In genomic region chr2:28001206-28001605, GRCm38 (mm10) we compare ENCODE assay signal across 15 mouse cellular contexts.
DNase-seq lines count a peak whose midpoint lies in the region; ATAC-seq and TF ChIP-seq lines count a peak whose summit lies in the region.
"Had no signal": no experiment of that assay in that cellular context is flagged by ENCODE, and none has a peak within 500 bp of the region (broad histone marks: within the 10 kb centered on the region; RNA-seq: fewer than 3 reads in every experiment).

No protein-coding gene starts in this region.

- no peak overlapping the region for H3K4me2 ChIP-seq in embryonic facial prominence, embryonic 14.5 days (ENCODE audit: low read depth, low read length)
- no peak overlapping the region for H3K4me2 ChIP-seq in liver, embryonic 11.5 days
- no peak overlapping the region for H3K4me2 ChIP-seq in liver, embryonic 13.5 days

- no peak for DNase-seq in embryonic facial prominence, embryonic 14.5 days (ENCODE audit: low spot score)
- no peak for DNase-seq in embryonic facial prominence, embryonic 10.5 days (ENCODE audit: low spot score)
- DNase-seq in liver, embryonic 11.5 days (ENCODE audit: low spot score): no peak
- no peak for DNase-seq in liver
- peak; percentile 81 to 89 for DNase-seq in cerebellum, postnatal 10 days
- no peak for DNase-seq in liver, embryonic 13.5 days
- no peak for DNase-seq in lung, adult 2 months
- DNase-seq in right cerebral cortex, postnatal 14 days: no peak
- DNase-seq: adrenal gland, adult 8-10 months; gastrocnemius, adult 2 months; heart, adult 2 months; heart, postnatal 36 days; kidney, adult 18-20 months; lung, postnatal 10 days; retina, postnatal 1 day had no signal

- no peak overlapping the region for H3K4me3 ChIP-seq in embryonic facial prominence, embryonic 14.5 days (ENCODE audit: low read depth, low read length)
- H3K4me3 ChIP-seq in embryonic facial prominence, embryonic 10.5 days: no peak overlapping the region
- H3K4me3 ChIP-seq in liver, embryonic 11.5 days (ENCODE audit: low read depth, low read length): no peak overlapping the region
- H3K4me3 ChIP-seq in liver, embryonic 13.5 days (replicated peaks): no peak overlapping the region
- no peak overlapping the region for H3K4me3 ChIP-seq in lung, adult 2 months (replicated peaks; ENCODE audit: extremely low read depth, low read depth, low read length)
- H3K4me3 ChIP-seq: gastrocnemius, adult 2 months; heart, adult 2 months had no signal

- no peak for TF ChIP-seq POLR2A in lung, adult 2 months (IDR thresholded peaks at IDR 0.05; ENCODE audit: borderline replicate concordance, extremely low read depth, low read depth, low read length)

- ATAC-seq in embryonic facial prominence, embryonic 14.5 days (ENCODE audit: low read depth): 0 out of 2 replicates have a peak, but pooled peaks have one; percentile 32
- no peak for ATAC-seq in liver, embryonic 11.5 days (replicated peaks; ENCODE audit: low FRiP score)
- ATAC-seq in liver, embryonic 13.5 days (ENCODE audit: low read depth): no peak

- no peak overlapping the region for H3K9ac ChIP-seq in embryonic facial prominence, embryonic 14.5 days (ENCODE audit: low read depth, low read length)
- peak overlapping the region; percentile 69; the same call in 1 of the 2 replicates for H3K9ac ChIP-seq in liver, embryonic 11.5 days (ENCODE audit: low read depth, low read length)
- peak overlapping the region; percentile 77 for H3K9ac ChIP-seq in liver, embryonic 13.5 days

- H3K27ac ChIP-seq in embryonic facial prominence, embryonic 14.5 days (replicated peaks; ENCODE audit: low read depth, low read length): no peak overlapping the region; the same call in 1 of the 2 replicates
- no peak overlapping the region for H3K27ac ChIP-seq in embryonic facial prominence, embryonic 10.5 days (replicated peaks)
- peak overlapping the region; percentile 76 for H3K27ac ChIP-seq in liver, embryonic 11.5 days (ENCODE audit: low read depth, low read length)
- peak overlapping the region; percentile 93 for H3K27ac ChIP-seq in liver, embryonic 13.5 days
- H3K27ac ChIP-seq: gastrocnemius, adult 2 months; heart, adult 2 months had no signal

- 76% methylated on average over 11 of the region's 11 CpGs for WGBS in embryonic facial prominence, embryonic 14.5 days
- WGBS in embryonic facial prominence, embryonic 10.5 days: 92% methylated on average over 11 of the region's 11 CpGs
- WGBS in liver, embryonic 11.5 days: 89% methylated on average over 11 of the region's 11 CpGs
- 89% methylated on average over 11 of the region's 11 CpGs for WGBS in liver, embryonic 13.5 days (ENCODE audit: insufficient replicate concordance)
- 92% methylated on average over 11 of the region's 11 CpGs for WGBS in lung, adult 2 months

- peaks cover 99% of the 10 kb centered on the region for H3K36me3 ChIP-seq in embryonic facial prominence, embryonic 14.5 days (ENCODE audit: control insufficient read depth, insufficient read depth, low read length)
- H3K36me3 ChIP-seq in embryonic facial prominence, embryonic 10.5 days (replicated peaks): peaks cover 65% of the 10 kb centered on the region
- no peaks in the 10 kb centered on the region for H3K36me3 ChIP-seq in liver, embryonic 11.5 days (ENCODE audit: control insufficient read depth, insufficient read depth, low read length)
- H3K36me3 ChIP-seq in liver, embryonic 13.5 days: no peaks in the 10 kb centered on the region

- H3K27me3 ChIP-seq in embryonic facial prominence, embryonic 14.5 days (replicated peaks; ENCODE audit: control insufficient read depth, insufficient read depth, low read length): no peaks in the 10 kb centered on the region
- H3K27me3 ChIP-seq in embryonic facial prominence, embryonic 10.5 days (replicated peaks; ENCODE audit: low read depth, poor library complexity, severe bottlenecking): no peaks in the 10 kb centered on the region
- no peaks in the 10 kb centered on the region for H3K27me3 ChIP-seq in liver, embryonic 11.5 days (replicated peaks; ENCODE audit: control insufficient read depth, insufficient read depth, low read length)
- H3K27me3 ChIP-seq in liver, embryonic 13.5 days: no peaks in the 10 kb centered on the region

- no peaks in the 10 kb centered on the region for H3K4me1 ChIP-seq in embryonic facial prominence, embryonic 14.5 days (ENCODE audit: control insufficient read depth, insufficient read depth, low read length)
- H3K4me1 ChIP-seq in embryonic facial prominence, embryonic 10.5 days: peaks cover 3% of the 10 kb centered on the region; the same call in 1 of the 2 replicates
- H3K4me1 ChIP-seq in liver, embryonic 11.5 days (replicated peaks; ENCODE audit: control insufficient read depth, insufficient read depth, low read length): peaks cover 38% of the 10 kb centered on the region
- peaks cover 93% of the 10 kb centered on the region for H3K4me1 ChIP-seq in liver, embryonic 13.5 days (replicated peaks)
- no peaks in the 10 kb centered on the region for H3K4me1 ChIP-seq in lung, adult 2 months (ENCODE audit: control insufficient read depth, insufficient read depth, low read length)

- TF ChIP-seq CTCF in lung, adult 2 months (IDR thresholded peaks at IDR 0.05; ENCODE audit: insufficient read depth, low read length): no peak

- no peaks in the 10 kb centered on the region for H3K9me3 ChIP-seq in embryonic facial prominence, embryonic 14.5 days (ENCODE audit: control insufficient read depth, low read length)
- no peaks in the 10 kb centered on the region for H3K9me3 ChIP-seq in embryonic facial prominence, embryonic 10.5 days
- H3K9me3 ChIP-seq in liver, embryonic 11.5 days (ENCODE audit: control insufficient read depth, low read length): no peaks in the 10 kb centered on the region
- no peaks in the 10 kb centered on the region for H3K9me3 ChIP-seq in liver, embryonic 13.5 days (replicated peaks)

Comparison
In these comparisons a context has a peak if more than half of its experiments do, and no peak if none do; other contexts are left out.
1. DNase-seq: peak in cerebellum, postnatal 10 days (2 of 2); none in embryonic facial prominence, embryonic 14.5 days (single experiment), embryonic facial prominence, embryonic 10.5 days (single experiment), liver, embryonic 11.5 days (single experiment), liver (single experiment), liver, embryonic 13.5 days (single experiment), lung, adult 2 months (single experiment) and right cerebral cortex, postnatal 14 days (single experiment).
2. H3K27ac ChIP-seq: peak in liver, embryonic 11.5 days (single experiment) and liver, embryonic 13.5 days (single experiment); none in embryonic facial prominence, embryonic 14.5 days (single experiment) and embryonic facial prominence, embryonic 10.5 days (single experiment).